Mouse (Mus musculus): Measurements from ENCODE around the gene Gm29110.
"Not testable (repeated sequence)": the region's sequence is repeated elsewhere in the genome, so short reads cannot be mapped to it uniquely, and the experiment has no call there.

DNA sequence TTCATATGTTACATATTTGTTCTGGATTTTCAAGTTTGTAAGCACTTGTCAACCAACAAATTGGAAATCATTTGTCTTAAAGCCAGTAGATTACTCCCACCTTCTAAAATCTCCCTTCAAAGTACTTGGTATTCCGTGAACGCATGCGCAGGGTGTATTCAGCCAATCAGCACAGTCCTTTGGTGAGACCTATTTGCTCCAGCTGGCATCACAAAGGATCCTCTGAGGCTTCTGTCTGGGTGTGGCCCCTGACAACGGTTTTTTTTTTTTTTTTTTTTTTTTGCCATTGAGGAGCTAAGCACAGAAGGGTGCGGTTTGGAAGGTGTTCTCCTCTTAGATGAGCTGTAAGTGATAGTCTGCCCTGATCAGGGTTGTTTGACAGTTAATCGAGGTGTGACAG lies at the start of gene Gm29110:
- not testable (repeated sequence) for TF ChIP-seq POLR2A (IDR thresholded peaks at IDR 0.05; ENCODE audit: insufficient read length, low read depth); USF1 (IDR thresholded peaks at IDR 0.05; ENCODE audit: low read depth); TCF12 (IDR thresholded peaks at IDR 0.05; ENCODE audit: insufficient read depth, poor library complexity, severe bottlenecking); POLR2AphosphoS2 (IDR thresholded peaks at IDR 0.05; ENCODE audit: insufficient read length, low read depth); E2F4 (IDR thresholded peaks at IDR 0.05; ENCODE audit: insufficient read depth); REST (IDR thresholded peaks at IDR 0.05; ENCODE audit: insufficient read depth, insufficient read length); MAX (IDR thresholded peaks at IDR 0.05; ENCODE audit: low read depth)
